Mouse (Mus musculus) frontal cortex, adult (tissue): Measurements from ENCODE around the gene Mapkap1.
"Not testable (repeated sequence)": the region's sequence is repeated elsewhere in the genome, so short reads cannot be mapped to it uniquely, and the experiment has no call there.

ENCODE experiments used
- ATAC-seq: cut with Nextera tagmentation; 2 replicates; pipeline ENCODE4 v1.9.2; 2017; ENCODE audit warnings: mild to moderate bottlenecking, moderate library complexity, mixed read lengths; ENCODE audit not compliant: low TSS enrichment

The Mapkap1 gene

DNA sequence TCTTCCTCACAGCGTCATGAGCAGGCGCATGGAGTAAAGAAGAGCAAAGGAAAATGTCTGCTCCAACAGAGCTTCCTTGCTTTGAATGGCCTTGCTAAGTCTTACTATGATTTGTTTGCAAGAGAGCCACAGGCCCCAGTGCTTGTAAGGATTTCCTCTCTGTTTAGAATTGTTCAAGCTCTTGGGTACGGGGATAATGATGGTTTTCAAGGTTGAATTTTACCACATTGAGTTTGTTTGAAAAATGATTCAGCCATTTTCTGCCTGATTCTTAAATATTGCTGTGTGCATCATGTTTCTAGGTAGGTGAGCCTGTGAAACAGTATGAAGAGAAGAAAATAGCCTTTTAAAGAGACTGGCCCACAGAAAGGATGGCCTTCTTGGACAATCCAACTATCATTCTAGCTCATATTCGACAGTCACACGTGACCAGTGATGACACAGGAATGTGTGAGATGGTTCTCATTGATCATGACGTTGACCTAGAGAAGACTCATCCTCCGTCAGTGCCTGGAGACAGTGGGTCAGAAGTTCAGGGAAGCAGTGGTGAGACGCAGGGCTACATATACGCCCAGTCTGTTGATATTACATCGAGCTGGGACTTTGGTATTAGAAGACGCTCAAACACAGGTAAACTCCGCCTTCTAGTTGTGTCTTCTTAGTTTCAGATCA, 25.3 kb downstream of the Mapkap1 start:
- no peak for ATAC-seq

DNA sequence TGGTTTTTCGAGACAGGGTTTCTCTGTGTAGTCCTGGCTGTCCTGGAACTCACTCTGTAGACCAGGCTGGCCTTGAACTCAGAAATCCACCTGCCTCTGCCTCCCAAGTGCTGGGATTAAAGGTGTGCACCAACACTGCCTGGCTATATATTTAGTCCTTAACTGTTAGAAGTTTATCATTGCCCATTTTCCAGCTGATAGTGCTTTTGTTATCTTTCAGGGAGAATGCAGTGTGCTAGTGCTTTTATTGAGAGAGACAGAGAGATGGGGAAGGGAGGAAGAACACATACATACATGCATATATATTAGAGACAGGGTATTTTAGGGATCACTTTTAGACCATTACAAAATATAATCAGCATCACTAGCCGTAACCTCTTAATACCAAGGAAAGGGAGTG, 26.3 kb downstream of the Mapkap1 start:
- not testable (repeated sequence) for ATAC-seq

DNA sequence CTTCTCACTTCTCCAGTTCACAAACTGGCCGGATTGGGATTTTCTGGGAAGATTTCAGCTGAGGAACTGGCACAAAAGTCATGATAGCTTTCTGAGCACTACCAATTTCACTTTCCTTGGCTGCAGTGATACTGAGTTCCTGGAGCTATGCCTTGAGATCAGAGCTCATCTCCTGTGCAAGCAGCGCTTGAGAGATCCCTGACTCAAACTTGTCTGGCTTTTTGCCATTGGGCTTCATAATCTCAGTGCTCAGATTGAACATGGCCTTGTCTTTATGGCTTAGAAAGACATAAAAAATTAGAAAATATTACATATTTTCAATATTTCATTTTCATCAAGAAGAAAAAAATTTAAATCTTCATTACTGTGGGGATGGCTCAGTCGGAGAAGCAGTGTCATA, 29.8 kb downstream of the Mapkap1 start:
- no peak for ATAC-seq

DNA sequence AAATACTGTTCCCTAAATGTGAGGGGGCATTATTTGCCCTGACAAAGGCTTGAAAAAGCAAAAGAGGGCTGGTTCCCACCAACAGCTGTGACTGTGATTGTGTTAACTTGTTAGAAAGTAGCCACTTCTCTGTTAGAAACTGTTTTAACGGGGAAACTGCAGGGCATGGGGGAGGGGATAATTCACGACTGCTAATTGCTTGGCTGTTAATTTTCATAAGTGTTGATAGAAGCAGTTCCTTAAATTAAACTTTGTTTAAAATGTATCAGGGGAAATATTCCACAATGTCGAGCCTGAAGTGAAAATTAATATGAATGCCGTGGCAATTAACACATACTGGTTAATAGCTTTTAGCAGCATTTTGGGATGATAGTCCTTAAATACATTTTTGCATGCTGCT, 42.2 kb downstream of the Mapkap1 start:
- no peak for ATAC-seq

DNA sequence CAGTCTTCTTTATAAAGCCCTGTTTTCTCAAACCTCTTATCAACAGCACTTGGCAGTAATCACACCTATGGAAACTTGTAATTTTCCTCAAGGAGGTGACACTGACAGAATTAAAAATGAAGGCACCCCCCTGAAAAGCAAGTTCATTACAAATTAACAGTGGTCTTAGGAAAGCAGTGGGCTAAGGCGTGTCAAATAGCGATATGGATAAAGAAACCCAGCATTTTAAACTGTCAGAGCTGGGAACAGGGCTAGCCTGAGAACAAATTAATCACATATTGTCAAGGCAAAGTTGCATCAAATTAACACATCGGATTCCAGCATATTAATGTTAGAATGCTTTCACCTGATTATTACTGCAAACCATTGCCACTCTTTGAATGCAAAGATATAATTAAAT, 55.9 kb downstream of the Mapkap1 start:
- no peak for ATAC-seq

DNA sequence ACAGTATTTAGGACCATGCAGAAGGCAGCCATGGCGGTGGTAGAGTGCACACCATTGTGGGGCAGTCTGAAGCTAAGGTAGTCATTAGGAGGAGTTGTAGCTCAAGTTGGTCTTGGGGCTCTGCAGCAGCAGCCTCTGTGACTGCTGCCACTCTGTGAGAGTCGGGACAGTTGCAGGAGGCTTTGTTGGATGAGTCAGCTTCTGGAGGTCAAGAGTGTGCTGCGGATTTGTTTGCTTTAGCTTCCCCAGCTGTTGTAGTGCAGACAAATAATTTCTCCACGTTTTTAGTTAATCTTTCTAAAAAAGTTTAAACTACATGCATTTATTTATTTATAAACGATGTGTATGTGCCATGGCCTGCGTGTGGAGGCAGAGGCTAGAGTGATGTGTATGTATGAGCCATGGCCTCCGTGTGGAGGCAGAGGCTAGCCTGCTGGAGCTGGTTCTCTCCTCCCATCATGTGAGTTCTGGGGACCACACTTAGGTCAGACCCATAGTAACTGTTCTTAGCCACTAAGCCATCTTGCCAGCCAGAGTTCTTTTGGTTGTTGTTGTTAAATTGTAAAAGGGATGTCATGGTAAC, 62.1 kb downstream of the Mapkap1 start:
- no peak for ATAC-seq

DNA sequence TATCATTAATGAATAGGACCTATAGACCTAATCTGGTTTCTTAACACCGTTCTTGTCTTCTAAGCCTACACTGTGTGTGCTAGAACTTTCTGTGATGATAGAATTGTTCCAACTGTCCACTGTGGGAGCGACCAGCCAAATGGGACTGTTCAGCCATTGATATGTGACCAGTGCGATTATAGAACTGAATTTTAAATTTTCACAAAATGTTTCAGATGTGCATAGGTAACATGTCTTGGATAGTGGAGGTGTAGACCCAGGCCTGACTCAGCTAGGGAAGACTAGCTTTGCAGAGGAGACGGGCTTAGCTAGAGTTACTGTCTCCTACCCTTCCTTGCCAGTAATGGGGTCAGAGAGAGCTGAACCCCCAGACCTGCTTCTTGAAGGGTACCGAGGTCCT, 62.8 kb downstream of the Mapkap1 start:
- ATAC-seq: no peak

DNA sequence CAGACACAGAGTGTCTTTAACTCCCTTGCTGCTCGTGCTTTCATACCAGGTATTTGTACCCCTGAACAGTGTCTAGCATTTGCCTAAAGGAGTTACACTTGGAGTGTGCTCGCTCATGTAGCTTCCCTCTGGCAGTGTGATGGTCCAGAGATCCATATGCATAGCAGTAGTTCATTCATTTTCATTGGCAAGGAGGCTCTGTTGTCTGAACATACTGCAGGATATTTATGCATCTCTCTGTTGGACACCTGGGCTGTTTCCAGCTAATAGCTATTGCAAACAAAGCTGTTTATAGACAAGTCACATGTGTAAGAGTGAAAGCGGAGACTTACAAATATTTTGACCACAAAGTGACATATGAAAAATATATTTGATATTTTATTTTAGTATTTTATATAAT, 67.2 kb downstream of the Mapkap1 start:
- ATAC-seq: no peak

DNA sequence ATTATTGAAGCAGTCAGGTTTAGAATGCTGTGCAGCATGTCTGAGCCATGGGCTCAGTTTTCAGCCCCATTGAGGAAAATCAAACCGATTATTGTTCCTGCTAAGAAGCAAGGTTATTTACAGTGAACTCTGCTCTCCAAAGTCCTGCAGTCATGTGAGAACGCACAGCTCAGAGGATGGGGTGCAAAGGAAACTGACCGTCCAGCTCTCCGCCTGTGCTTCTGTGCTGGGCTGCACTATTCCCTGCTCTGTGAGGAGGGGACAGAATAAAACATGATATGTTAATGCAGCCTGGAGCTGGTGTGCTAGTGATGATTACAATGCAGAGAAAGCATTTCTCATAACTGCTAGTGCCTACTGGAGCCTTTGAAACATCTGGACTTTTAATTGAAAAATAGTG, 74.8 kb downstream of the Mapkap1 start:
- ATAC-seq: no peak

DNA sequence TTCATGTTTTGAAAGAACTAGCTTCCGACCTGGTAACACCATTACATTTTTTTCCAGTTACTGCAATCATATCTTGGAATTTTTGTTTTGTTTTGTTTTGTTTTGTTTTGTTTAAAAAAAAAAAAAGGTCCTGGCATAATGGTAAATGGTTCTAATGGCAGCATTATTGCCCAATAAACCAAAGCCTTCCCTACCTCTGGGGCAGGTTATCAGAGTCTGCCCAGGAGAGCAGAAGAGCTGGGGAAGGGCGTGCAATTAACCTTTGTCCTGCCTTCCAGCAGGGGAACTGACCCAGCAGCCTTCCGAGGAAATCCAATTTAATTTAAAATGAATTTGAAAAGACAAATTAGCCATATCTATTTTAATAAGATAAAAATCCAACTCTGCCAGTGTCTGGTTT, 75.5 kb downstream of the Mapkap1 start:
- no peak for ATAC-seq

DNA sequence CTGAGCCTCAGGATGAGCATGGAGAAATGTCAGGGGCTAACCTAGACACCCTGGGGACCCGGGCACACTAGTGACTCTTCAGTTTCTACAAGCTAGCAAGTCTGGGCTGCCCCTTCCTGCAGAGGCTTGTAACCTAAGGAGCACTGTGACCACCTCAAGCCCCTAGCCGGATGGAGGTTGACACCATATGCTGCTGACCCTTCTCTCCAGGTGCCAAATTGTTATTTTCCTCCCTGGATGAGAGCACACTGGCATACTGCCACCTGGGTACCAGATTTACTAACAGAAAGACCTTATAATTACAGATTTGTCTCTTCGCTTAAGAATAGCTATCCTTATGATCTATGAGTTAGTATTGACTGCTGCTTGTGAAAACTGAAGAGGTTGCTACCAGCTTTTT, 76.0 kb downstream of the Mapkap1 start:
- no peak for ATAC-seq

DNA sequence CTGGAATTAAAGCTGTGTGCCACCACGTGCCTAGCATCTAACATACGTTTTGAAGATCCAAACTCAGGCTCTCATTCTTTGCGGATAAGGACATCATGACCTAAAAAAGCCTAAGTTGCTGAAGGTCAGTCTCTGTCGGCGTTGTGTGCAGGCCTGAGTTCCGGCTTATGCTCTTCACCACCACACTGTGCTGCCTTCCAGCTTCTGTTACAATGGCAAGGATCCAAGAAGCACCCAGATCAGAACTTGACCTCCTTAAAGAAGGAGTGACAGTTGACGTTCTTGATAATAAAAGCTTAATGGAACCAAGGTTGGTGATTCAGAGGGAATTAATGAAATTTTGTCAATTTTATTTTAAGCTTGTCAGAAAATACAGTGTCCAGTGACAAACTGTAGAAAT, 80.7 kb downstream of the Mapkap1 start:
- no peak for ATAC-seq

DNA sequence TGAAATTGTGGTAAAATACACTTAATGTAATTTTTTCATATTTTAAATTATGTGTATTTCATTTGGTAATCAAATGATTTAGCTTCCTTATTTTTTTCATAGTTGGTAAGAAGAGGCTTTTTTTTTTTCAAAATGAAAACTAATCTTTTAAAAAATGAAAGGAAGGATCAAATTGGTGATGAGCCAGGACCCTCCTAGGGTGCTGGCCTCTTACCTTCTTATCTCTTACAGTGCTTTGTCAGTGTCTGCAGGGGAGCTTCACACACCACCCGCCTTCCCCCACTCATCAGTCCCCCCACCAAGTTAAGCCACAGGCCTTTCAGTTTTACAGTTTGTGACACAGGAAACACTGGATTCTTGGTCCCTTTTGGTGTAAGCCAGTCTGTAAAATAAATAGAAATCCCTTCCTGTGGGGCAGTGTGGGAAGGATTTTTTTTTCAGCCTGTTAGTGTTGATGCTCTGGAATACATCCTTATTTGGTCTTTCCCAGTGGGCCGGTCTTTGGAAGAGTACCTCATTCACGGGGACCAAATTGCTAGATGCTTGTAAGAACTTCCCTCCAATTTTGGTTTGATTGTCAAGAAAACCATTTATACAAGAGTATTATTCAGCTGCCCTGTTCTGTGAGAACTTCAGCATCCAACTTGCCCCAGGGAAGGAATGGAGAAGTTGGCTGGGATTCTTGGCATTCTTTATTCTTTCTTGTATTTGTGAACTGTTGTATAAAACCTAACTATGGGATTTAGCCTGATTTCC, 97.6 kb downstream of the Mapkap1 start:
- ATAC-seq: no peak

DNA sequence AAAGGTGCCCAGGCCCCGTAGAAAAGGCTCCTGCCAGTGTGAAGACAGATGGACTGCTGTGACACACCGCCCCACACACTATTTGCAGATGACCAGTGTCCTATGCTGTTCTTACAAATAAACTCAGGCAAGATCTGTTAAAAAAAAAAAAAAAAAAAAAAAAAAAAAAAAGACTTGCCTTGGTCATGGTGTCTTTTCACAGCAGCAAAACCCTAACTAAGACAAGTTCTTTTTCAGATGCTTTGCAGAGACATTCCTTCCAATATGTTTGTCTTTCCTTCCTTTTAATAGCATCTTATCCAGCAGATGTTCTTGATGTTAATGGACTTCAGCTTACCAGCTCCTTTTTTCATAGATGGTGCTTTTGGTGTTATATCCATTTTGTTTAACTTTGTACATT, 99.6 kb downstream of the Mapkap1 start:
- not testable (repeated sequence) for ATAC-seq

DNA sequence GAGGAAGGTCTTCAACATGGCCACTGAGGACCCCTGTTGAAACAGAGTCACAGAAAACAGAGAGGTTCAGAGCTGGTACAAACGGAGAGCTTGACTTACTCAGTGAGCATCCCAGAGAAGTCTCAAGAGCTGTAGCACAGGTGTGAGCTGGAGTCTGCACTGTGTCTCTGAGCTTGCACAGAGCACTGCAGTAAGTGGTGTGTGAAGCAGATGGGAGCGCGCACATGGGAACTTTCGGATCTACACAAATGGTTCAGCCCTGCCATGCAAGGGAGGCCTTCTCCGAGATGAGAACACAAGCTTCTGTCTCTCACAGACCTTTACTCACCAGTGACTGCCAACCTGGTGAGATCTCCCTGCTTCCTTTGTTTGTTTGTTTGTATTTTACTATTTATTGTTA, 103.3 kb downstream of the Mapkap1 start:
- peak; percentile 47; the same call in 1 of the 2 replicates for ATAC-seq

DNA sequence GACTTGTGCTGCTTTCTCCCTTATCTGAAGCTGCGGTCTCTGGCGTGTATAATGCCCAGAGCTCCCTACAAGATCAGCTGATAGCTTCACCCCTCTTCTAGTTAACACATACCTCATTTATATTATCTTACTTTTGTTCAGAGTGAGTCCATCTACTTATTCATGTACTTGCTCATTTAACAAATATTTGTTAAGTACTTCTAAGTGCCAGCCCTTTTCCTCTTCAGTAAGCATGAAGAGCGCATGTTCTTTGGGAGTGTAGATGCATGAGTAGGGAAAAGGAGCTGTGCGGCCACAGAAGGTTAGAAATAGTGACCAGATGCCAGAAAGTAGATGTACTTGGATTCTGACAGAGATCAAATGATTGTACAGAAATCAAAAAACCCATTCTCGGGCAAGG, 108.7 kb downstream of the Mapkap1 start:
- ATAC-seq: no peak

DNA sequence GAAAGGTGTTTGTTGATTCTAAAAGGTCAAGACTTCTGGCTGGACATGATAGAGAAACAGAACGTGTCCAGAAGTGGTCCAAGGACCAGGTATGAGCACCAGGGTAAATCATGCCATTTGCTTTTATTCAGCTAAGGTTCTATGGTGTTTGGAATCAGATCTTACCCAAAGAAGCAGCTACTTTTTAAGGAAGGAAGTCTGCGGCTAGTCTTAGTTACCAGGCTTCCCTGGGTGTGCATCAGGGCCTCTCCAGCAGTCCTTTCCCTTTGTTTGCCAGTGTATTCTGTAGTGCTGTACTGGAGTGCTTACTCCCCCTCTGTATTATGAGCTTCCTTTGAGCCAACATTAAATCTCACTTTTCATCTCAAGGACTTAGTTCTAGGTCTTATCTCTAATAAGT, 111.5 kb downstream of the Mapkap1 start:
- no peak for ATAC-seq

DNA sequence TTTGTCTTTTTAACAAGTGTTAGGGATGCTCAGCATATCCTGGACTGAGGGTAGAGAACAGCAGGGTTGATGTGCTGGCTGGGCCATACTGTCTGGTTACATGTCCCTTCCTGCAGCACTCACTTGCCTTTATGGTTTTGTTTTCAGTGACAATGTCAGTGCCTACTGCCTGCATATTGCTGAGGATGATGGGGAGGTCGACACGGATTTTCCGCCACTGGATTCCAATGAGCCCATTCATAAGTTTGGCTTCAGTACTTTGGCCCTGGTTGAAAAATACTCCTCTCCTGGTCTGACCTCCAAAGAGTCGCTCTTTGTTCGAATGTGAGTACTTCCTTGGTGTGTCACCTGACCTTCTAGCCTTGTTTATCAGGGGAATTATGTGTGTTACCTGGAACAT, 112.0 kb downstream of the Mapkap1 start:
- no peak for ATAC-seq

DNA sequence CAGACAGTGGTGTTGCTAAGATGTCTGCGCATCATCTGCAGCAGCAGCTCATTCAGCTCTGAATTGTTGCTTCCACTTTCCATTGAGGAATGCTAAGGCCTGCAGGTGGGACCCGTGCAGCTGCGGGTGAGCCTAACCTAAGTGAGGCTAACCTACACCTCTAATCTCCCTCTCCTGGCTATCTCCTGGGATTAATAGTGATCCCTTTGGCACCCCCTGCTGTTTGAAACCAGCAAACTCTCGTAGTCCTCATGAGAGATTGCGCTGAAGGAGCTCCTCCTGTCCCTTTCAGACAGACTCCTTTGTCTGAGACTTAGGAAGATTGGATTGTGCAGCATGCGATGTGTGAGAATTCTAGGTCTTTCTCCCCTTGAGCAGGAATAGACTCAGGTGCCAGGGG, 113.0 kb downstream of the Mapkap1 start:
- peak; percentile 72; the same call in 1 of the 2 replicates for ATAC-seq

DNA sequence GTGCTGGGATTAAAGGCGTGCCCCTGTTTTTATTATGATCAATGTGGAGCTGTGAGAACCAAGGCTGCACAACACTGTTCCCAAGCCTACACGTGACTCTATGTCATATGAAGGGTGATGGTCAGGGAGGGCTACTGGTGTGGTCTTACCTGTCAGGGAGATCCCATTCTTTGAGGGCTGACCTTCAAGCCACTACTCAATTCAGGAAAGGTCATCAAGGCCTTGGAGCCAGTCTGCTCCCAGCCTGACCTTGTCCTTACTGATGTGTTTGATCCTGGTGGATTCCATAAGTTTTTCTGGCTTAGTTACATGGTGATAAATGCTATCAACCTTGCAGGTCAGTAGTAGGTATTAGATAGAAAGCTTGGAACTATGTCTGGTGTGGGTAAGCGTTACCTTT, 114.8 kb downstream of the Mapkap1 start:
- no peak for ATAC-seq

DNA sequence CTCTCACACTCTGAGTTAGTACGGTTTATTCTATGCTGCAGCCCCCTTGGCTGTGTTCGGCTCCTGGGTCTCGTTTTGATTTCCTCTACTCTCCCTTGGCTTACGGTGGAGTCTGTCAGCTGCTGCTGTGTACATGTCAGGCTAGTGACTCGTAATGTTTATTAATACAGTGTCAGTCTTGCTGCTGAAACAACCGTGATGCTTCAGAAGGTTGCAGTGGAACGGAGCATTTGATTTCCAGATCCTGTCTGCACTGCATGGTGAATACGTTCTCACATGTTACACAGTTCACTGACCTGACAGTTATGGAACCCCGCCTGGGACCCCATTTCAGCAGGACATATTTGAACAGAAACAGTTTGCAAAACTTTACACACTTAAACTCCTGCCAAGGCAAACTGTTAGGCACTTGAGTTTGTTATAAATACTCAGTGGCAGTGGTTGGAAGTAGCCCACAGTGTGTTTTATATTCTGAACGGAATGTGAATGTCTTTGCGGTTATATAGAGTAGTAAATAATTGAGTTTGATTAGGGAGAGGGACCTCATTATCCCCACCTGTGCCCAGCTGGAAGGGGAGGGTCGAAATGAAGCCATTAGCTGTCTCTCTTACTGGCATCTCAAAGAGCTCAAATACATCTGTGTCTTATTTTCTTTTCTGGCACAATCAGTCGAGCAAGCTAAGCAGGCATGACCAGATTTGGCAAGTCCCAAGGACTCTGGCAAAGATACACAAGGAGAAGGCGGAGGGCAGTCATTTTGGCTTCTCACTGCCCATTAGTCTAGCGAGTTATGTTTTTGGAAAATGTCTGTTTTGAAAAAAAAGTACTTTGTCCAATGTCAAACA, 120.2 kb downstream of the Mapkap1 start:
- ATAC-seq: no peak

DNA sequence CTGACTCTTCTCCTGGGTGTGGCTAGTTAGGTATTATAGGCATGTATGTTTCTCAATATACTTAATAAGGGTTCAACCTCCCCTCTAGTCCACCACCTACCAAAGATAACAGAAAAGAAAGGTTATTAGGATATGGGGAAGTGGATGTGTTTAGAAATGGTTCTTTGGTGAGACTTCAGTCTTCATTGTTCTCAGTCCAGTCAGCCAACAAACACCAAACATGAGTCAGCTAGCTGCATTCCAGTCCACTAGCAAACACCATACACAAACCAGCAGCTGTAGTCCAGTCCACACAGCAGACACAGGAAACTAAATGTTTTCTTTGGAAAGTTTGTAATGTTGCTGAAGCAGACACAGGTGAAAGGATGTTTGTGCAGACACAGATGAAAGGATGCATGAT, 121.9 kb downstream of the Mapkap1 start:
- no peak for ATAC-seq
